Mouse (Mus musculus): ENCODE data around the gene Serpina1f. TPM values are rescaled to one million over a fixed set of nuclear protein-coding genes. Genes with fewer than 3 reads are reported as not detected.
A peak's percentile ranks its signal among the peaks of the same experiment; 100 is the strongest.

Gene Serpina1f
- polyA plus RNA-seq, 1 experiment, result not detected

- TF ChIP-seq POLR2A (IDR thresholded peaks at IDR 0.05; ENCODE audit: borderline replicate concordance, extremely low read depth, insufficient read depth, insufficient read length, poor library complexity, severe bottlenecking) (no peak), CTCF (IDR thresholded peaks at IDR 0.05; ENCODE audit: borderline replicate concordance, extremely low read depth, insufficient read depth, insufficient read length) (no peak)
- no peak for DNase-seq (ENCODE audit: low read depth)
Observed at GRCm38 (mm10) chr12:103659171-103659570, 36.2 kb downstream of the Serpina1f start.

GRCm38 (mm10) chr12:103657991-103658390 lies 37.3 kb downstream of the Serpina1f start:
- no peak for DNase-seq (ENCODE audit: low read depth)
- TF ChIP-seq POLR2A (IDR thresholded peaks at IDR 0.05; ENCODE audit: borderline replicate concordance, extremely low read depth, insufficient read depth, insufficient read length, poor library complexity, severe bottlenecking), result no peak
- no peak for TF ChIP-seq CTCF (IDR thresholded peaks at IDR 0.05; ENCODE audit: borderline replicate concordance, extremely low read depth, insufficient read depth, insufficient read length)

- TF ChIP-seq CTCF (IDR thresholded peaks at IDR 0.05; ENCODE audit: borderline replicate concordance, extremely low read depth, insufficient read depth, insufficient read length), result no peak
- no peak for TF ChIP-seq POLR2A (IDR thresholded peaks at IDR 0.05; ENCODE audit: borderline replicate concordance, extremely low read depth, insufficient read depth, insufficient read length, poor library complexity, severe bottlenecking)
- DNase-seq (ENCODE audit: low read depth), result no peak
Observed at GRCm38 (mm10) chr12:103656848-103657626, 38.3 kb downstream of the Serpina1f start, which contains the start of gene Serpina6. TSS of gene Serpina6 (minus strand) at chr12:103657212.

DNA sequence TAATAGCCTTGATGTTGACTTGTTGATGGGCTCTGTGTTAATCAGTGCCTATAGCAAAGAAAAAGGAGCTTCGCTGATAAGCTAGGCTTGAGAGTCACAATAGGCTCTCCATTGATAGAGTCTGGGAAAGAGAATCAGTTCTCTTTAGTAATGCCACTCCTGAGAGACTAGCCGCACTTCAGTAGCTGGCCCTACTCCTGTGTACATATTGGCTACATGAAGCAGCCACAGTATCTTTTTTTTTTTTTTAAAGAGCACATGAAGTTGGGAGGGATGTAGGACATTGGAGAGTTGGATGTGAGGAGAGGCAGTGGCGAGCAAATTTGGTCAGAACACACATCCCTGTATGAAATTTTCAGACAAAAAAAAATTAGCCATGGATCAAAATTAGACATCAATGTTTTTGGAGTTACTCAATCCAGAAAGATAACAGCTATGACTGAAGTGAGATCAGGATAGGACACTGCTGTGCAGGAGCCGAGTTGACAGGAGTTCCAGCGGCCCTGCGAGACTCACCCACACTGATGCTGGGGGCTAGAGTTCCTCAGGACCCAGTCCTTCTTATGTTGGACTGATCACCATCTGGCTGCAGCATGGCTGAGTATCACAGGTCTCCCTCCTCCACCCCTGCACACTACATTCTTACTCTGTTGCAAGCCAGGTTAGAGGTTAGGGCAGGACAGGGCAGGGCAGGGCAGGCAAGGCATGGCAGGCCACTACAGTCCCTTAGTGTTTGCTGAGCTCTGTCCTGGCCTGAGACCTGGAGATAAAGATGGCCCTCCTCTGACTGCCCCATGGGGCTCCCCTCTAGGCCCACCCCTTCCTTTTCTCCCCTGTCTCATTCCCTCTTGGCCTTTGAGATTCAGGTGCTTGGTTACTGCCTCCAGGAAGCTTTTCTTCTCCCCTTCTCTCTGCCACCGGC lies 39.9 kb downstream of the Serpina1f start:
- DNase-seq (ENCODE audit: low read depth), result no peak
- TF ChIP-seq CTCF (IDR thresholded peaks at IDR 0.05; ENCODE audit: borderline replicate concordance, extremely low read depth, insufficient read depth, insufficient read length), result no peak
- no peak for TF ChIP-seq POLR2A (IDR thresholded peaks at IDR 0.05; ENCODE audit: borderline replicate concordance, extremely low read depth, insufficient read depth, insufficient read length, poor library complexity, severe bottlenecking)

GRCm38 (mm10) chr12:103653836-103654235 lies 41.5 kb downstream of the Serpina1f start:
- DNase-seq (ENCODE audit: low read depth), result no peak
- TF ChIP-seq CTCF (IDR thresholded peaks at IDR 0.05; ENCODE audit: borderline replicate concordance, extremely low read depth, insufficient read depth, insufficient read length) (no peak), POLR2A (IDR thresholded peaks at IDR 0.05; ENCODE audit: borderline replicate concordance, extremely low read depth, insufficient read depth, insufficient read length, poor library complexity, severe bottlenecking) (no peak)

DNA sequence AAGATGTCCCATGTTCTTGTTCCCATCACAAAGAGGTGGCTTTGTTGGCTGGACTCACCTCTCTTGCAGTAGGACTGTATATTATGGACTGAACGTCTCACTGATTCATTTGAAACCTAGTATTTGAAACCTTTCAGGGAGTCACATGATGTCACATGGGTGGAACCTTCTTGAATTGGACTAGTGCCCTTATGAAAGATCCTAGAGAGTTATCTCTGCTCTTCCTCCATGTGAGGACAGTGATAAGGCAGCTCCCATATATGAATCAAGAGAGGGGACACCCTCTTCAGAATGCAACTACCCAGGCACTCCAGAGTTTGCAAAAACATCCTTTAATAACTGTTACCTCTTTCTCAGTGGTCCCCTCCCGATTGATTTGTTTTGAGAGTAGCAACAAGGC lies 49.0 kb downstream of the Serpina1f start:
- no peak for TF ChIP-seq CTCF (IDR thresholded peaks at IDR 0.05; ENCODE audit: borderline replicate concordance, extremely low read depth, insufficient read depth, insufficient read length)
- no peak for TF ChIP-seq POLR2A (IDR thresholded peaks at IDR 0.05; ENCODE audit: borderline replicate concordance, extremely low read depth, insufficient read depth, insufficient read length, poor library complexity, severe bottlenecking)
- no peak for DNase-seq (ENCODE audit: low read depth)

DNA sequence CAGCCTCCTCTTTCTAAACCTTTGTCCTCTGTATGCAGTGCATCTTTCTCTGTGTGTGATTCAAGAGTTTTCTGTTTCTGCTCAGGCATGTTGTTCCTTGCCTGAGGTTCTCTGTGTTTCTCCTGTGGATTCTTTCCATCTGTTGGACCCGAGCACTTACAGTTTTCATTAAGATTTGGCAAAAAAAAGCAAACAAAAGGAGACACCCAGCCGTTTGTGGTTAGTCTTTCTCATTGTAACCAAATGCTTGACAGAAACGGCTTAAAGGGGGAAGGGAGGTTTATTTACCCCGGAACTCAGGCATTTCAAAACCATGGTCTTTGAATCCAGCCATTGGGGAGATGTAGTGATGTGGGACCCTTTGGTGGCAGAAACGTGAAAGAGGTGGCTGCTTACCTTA lies 50.7 kb downstream of the Serpina1f start:
- no peak for DNase-seq (ENCODE audit: low read depth)
- TF ChIP-seq POLR2A (IDR thresholded peaks at IDR 0.05; ENCODE audit: borderline replicate concordance, extremely low read depth, insufficient read depth, insufficient read length, poor library complexity, severe bottlenecking), result no peak
- TF ChIP-seq CTCF (IDR thresholded peaks at IDR 0.05; ENCODE audit: borderline replicate concordance, extremely low read depth, insufficient read depth, insufficient read length), result no peak

DNA sequence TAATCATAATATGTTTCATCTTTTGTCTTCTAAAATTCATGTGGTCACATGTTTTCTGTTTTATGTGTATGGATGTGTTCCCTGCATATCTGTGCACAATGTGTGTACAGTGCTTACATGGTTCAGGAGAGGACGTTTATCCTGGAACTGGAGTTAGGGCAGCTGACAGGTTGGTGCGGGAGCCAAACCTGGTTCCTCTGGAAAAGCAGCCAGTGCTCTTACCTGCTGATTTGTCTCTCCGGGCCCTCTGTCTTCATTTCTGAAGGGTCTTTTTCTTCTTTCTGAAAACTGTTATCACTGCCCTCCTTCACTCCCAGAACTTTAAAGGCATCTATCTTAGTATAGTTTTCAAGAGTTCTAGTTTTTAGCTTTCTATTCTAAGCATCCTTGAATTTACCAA lies 51.5 kb downstream of the Serpina1f start:
- TF ChIP-seq CTCF (IDR thresholded peaks at IDR 0.05; ENCODE audit: borderline replicate concordance, extremely low read depth, insufficient read depth, insufficient read length) (no peak), POLR2A (IDR thresholded peaks at IDR 0.05; ENCODE audit: borderline replicate concordance, extremely low read depth, insufficient read depth, insufficient read length, poor library complexity, severe bottlenecking) (no peak)
- no peak for DNase-seq (ENCODE audit: low read depth)

GRCm38 (mm10) chr12:103643336-103643735 lies 52.0 kb downstream of the Serpina1f start:
- TF ChIP-seq POLR2A (IDR thresholded peaks at IDR 0.05; ENCODE audit: borderline replicate concordance, extremely low read depth, insufficient read depth, insufficient read length, poor library complexity, severe bottlenecking) (no peak), CTCF (IDR thresholded peaks at IDR 0.05; ENCODE audit: borderline replicate concordance, extremely low read depth, insufficient read depth, insufficient read length) (peak; percentile 91)
- peak; percentile 74 for DNase-seq (ENCODE audit: low read depth)

Other genes with a start within 250 kb of the Serpina1f start
- not detected in 2 replicates for gene Ifi27l2b, start 238.3 kb downstream of the Serpina1f start, polyA plus RNA-seq (2012; rRNA removed)
- gene Ppp4r4, start 163.2 kb downstream of the Serpina1f start, polyA plus RNA-seq (2012; rRNA removed), result 3.6 and 3.7 TPM in 2 replicates
- not detected in 2 replicates for gene Serpina10, start 64.1 kb downstream of the Serpina1f start, polyA plus RNA-seq (2012; rRNA removed)
- gene Serpina6, start 38.3 kb downstream of the Serpina1f start, polyA plus RNA-seq (2012; rRNA removed), result 0.26 TPM in 1 of 2 replicates, not detected in the other
- gene Serpina16, start 19.4 kb downstream of the Serpina1f start, polyA plus RNA-seq (2012; rRNA removed), result not detected in 2 replicates
- not detected in 2 replicates for gene Serpina1d, start 78.1 kb upstream of the Serpina1f start, polyA plus RNA-seq (2012; rRNA removed)
- 0.14 and 0.20 TPM in 2 replicates for gene Serpina1b, start 134.8 kb upstream of the Serpina1f start, polyA plus RNA-seq (2012; rRNA removed)
- gene Serpina1a, start 168.0 kb upstream of the Serpina1f start, polyA plus RNA-seq (2012; rRNA removed), result 0.12 TPM in 1 of 2 replicates, not detected in the other
- gene Serpina1c, start 209.4 kb upstream of the Serpina1f start, polyA plus RNA-seq (2012; rRNA removed), result 0.45 TPM in 1 of 2 replicates, not detected in the other

Measured in brain, embryonic 14.5 days (tissue).